Mouse (Mus musculus) embryonic facial prominence, embryonic 15.5 days (tissue): Measurements from ENCODE around the gene Phgdh. TPM values are rescaled to one million over a fixed set of nuclear protein-coding genes. Genes with fewer than 3 reads are reported as not detected.
A peak's percentile ranks its signal among the peaks of the same experiment; 100 is the strongest.

ENCODE experiments used
- ATAC-seq: fragments of 200-750 bp; cut with Nextera tagmentation; 2 replicates; pipeline ENCODE4 v1.8.0; 2017; ENCODE audit warnings: low read depth, moderate TSS enrichment; ENCODE audit not compliant: insufficient number of reproducible peaks, low FRiP score, low TSS enrichment
- H3K27ac ChIP-seq: fragments of 300-500 bp; sonication (generic); replicated peaks from 2 replicates; pipeline ENCODE4 v1.5.1; 2015; ENCODE audit warnings: mild to moderate bottlenecking, inconsistent platforms
- H3K27me3 ChIP-seq: fragments of 300-500 bp; sonication (generic); 2 replicates; pipeline ENCODE4 v1.6.1; 2015; ENCODE audit warnings: inconsistent platforms
- H3K36me3 ChIP-seq: fragments of 300-500 bp; sonication (generic); 2 replicates; pipeline ENCODE4 v1.6.1; 2015; ENCODE audit warnings: mild to moderate bottlenecking, inconsistent platforms
- H3K4me1 ChIP-seq: fragments of 300-500 bp; sonication (generic); 2 replicates; pipeline ENCODE4 v1.6.1; 2015; ENCODE audit warnings: inconsistent platforms
- H3K4me2 ChIP-seq: fragments of 300-500 bp; sonication (generic); replicated peaks from 2 replicates; pipeline ENCODE4 v1.6.1; 2015; ENCODE audit warnings: mild to moderate bottlenecking, inconsistent platforms
- H3K4me3 ChIP-seq: fragments of 300-500 bp; sonication (generic); replicated peaks from 2 replicates; pipeline ENCODE4 v1.5.1; 2015; ENCODE audit warnings: mild to moderate bottlenecking, inconsistent platforms
- H3K9ac ChIP-seq: fragments of 300-500 bp; sonication (generic); 2 replicates; pipeline ENCODE4 v1.6.1; 2015; ENCODE audit warnings: inconsistent platforms
- H3K9me3 ChIP-seq: fragments of 300-500 bp; sonication (generic); replicated peaks from 2 replicates; pipeline ENCODE4 v1.6.1; 2016; ENCODE audit warnings: inconsistent platforms
- WGBS: fragments of 180-500 bp; shearing (Covaris S2); methylation state at CpG from one replicate; pipeline ENCODE4 v1.1.7; 2015; 5-methylcytosine and 5-hydroxymethylcytosine counted together
- polyA plus RNA-seq: library from polyadenylated mRNA; unstranded; fragments of >200 nt; fragmentation: Nextera tagmentation; extraction: Ambion mirVana; gene quantifications from 2 replicates; pipeline ENCODE4 v1.2.1, GENCODE M21; 2015

The Phgdh gene
- polyA plus RNA-seq, 1 experiment from 2014 or later: 191 TPM

DNA sequence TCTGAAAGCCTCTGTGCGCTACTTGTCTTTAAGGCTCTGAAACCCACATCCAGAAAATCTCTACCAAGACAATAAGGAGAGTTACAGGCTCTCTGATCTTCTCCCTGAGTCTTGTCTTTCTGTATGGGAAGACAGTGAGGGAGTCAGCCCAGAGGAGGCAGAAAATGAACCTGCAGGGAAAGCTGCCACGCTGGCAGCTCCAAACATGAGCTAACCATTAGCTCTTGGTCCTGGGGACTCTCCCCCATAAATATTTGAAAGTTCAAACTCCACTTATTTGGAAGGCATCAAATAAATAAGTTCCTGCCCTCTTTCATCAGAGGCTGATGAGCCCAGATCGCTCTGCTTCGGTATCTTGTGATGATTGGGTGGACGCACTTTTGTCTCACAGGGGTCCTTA, 56.6 kb downstream of the Phgdh start:
- no peaks in the 10 kb centered on the region for H3K9me3 ChIP-seq
- no peak overlapping the region for H3K4me3 ChIP-seq
- ATAC-seq: no peak
- no peaks in the 10 kb centered on the region for H3K27me3 ChIP-seq
- H3K27ac ChIP-seq: no peak overlapping the region
- WGBS: 79% methylated on average over 5 of the region's 5 CpGs
- H3K4me2 ChIP-seq: no peak overlapping the region
- no peak overlapping the region for H3K9ac ChIP-seq
- peaks cover 12% of the 10 kb centered on the region for H3K4me1 ChIP-seq
- no peaks in the 10 kb centered on the region for H3K36me3 ChIP-seq

DNA sequence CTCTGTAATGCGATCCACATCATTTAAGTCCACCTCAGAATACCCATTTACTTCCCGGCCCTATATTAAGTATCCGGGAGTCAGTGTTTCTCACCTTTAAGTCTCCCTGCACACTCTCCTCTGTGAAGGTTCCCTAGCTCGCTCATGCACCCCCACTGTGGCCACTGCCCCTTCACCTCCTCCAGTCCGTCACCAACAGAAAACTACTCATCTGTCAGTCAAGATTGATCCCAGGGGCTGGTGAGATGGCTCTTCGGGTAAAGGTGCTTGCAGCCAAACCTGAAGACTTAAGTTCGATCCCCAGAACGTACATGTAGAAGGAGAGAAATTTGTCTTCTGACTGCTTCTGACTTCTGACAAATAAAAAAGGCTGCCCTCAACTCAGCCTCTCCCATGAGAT, 57.4 kb downstream of the Phgdh start:
- Histone ChIP-seq H3K4me2 (no peak overlapping the region), H3K9me3 (no peaks in the 10 kb centered on the region), H3K9ac (no peak overlapping the region), H3K27me3 (no peaks in the 10 kb centered on the region), H3K27ac (no peak overlapping the region), H3K4me3 (no peak overlapping the region), H3K4me1 (peaks cover 12% of the 10 kb centered on the region), H3K36me3 (no peaks in the 10 kb centered on the region)
- WGBS: 88% methylated on average over 8 of the region's 8 CpGs
- ATAC-seq: no peak

DNA sequence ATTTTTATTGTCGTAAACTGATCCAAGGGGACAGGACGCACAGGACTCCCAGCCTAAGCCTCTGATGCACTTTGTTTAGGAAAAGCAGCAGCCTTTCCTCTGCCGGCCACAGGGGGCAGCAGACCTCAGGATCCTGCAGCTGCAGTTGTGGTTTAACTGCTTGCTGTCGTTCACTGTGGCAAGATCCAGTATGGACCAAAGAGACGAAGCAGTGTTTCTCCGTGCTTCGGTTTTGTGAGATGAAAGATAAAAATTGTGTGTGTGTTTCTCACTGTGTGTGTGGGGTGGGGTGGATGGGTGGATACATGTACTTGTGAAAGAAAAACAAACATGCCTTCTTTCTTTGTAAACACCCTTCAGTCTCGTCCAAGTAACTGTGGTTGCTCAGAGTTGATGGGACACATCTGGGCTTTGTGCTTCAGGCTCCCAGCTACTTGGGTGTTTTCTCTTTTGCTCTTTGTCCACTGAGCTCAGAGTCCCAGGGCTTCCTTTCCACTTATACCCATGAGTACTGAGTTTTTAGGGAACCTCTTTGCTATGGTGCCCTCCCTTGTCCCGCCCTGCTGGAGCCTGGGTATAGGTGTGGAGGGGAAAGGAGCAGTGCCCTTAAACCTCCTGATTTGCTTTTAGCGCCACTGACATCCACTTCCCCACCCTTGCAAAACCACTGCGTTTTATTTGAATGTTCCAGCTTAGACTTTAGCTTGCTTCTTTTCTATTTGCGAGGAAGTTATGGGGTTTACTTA, 58.7 kb downstream of the Phgdh start:
- Histone ChIP-seq H3K36me3 (no peaks in the 10 kb centered on the region), H3K4me1 (peaks cover 12% of the 10 kb centered on the region), H3K9me3 (no peaks in the 10 kb centered on the region), H3K9ac (no peak overlapping the region), H3K4me2 (peak overlapping the region; percentile 13), H3K27me3 (no peaks in the 10 kb centered on the region), H3K4me3 (no peak overlapping the region), H3K27ac (no peak overlapping the region; the same call in 1 of the 2 replicates)
- WGBS: 31% methylated on average over 12 of the region's 12 CpGs
- no peak; the same call in 1 of the 2 replicates for ATAC-seq

DNA sequence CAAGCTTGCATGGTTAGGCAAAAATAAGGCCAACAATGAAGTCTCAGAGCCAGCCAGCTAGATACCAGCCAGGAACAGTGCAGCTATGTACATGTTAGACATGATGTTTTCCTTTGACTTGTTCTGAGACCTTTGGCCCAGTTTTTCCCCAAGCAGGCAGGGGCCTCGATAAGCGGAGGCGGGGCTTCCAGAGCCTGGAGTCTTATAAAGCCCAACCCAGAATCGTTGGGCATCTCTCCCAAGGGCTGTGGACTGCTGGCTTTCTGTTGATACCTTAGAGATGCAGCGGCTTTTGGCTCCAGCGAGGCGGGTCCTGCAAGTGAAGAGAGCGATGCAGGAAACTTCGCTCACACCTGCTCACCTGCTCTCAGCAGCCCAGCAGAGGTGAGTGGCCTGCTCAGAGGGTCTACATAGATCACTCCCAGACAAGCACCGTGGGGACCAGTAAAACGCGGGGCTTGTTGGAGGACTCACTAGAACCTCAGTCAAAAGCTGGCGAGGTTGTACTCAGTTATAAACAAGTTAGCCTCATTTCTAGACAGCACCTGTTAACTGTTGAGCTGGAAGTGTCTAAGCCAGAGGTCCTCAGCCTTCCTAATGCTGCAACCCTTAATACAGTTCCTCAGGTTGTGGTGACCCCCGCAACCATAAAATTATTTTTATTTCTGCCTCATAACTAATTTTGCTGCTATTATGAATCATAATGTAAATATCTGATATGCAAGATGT, 59.4 kb downstream of the Phgdh start, which contains the start of gene Hmgcs2:
Gene Hmgcs2 (plus strand): TSS at position 232 of the 729 bp plus-strand sequence.
- Histone ChIP-seq H3K4me2 (peak within 1 kb of the TSS; percentile 13), H3K4me3 (no peak within 1 kb of the TSS), H3K4me1 (peaks cover 12% of the 10 kb centered on the region), H3K36me3 (no peaks in the 10 kb centered on the region), H3K27me3 (no peaks in the 10 kb centered on the region), H3K27ac (no peak within 1 kb of the TSS; the same call in 1 of the 2 replicates), H3K9me3 (no peaks in the 10 kb centered on the region), H3K9ac (no peak within 1 kb of the TSS)
- 0 out of 2 replicates have a peak, but pooled peaks have one; percentile 47 for ATAC-seq
- 60% methylated on average over 14 of the region's 14 CpGs for WGBS

DNA sequence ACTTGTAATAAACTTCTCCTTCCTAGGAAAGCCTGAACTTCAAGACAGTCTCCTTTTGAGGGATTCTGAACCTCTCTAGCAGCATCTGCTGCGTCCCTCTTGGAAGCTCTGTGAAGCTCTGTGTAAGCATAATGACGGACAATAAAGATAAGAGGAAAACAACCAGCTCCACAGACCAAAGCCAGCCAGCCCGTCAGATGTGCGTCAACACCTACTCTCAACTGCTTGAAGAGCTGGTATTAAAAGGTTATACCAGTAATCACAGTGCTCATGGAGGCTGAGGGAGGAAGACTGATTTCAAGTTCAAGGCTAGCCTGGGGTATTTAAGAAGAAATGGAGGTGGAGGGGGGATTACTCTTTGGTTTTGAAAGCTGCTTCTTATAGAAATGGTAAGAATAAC, 60.1 kb downstream of the Phgdh start:
- H3K4me3 ChIP-seq: no peak overlapping the region
- H3K27ac ChIP-seq: no peak overlapping the region
- peaks cover 12% of the 10 kb centered on the region for H3K4me1 ChIP-seq
- no peaks in the 10 kb centered on the region for H3K9me3 ChIP-seq
- no peaks in the 10 kb centered on the region for H3K27me3 ChIP-seq
- no peak for ATAC-seq
- no peaks in the 10 kb centered on the region for H3K36me3 ChIP-seq
- H3K9ac ChIP-seq: no peak overlapping the region
- 74% methylated on average over 4 of the region's 4 CpGs for WGBS
- no peak overlapping the region for H3K4me2 ChIP-seq

DNA sequence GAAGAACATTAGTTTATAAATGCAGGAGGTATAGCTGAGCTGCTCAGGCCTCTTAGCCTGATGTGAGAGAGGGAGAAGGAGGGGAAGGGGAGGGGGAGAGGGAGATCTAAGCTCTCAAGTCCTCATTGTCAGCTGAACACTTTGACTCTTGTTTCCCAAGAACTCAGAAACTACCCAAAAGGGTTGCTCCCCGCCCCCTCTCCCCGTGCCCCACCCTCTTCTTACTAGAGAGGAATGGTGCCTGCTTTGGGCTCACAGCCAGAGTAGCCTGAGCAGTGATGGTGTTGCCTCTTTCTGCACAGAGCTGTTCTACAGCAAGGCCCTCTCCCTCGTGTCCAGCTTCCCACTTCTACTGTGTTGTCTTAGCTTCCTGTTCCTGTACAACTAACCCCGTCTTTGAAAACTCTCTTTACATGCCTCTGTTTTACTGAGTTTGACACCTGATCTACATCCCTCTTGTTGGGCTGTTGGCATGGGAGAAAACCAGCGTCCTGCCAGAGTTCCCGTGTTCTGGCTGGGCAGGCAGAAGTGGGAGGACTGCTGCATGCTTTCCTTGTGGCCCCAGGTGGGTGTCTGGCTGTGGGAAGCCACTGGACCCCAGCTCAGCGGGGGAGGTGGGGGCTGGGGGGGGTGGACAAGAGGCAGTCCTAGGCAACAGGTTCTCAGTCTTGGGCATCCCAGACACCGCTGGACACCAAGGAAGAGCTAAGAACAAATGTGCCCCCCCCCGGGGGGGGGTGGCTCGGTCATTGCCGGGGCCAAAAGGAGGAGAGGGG, 66.0 kb downstream of the Phgdh start:
- H3K4me2 ChIP-seq: no peak overlapping the region
- 51% methylated on average over 11 of the region's 11 CpGs for WGBS
- H3K9ac ChIP-seq: no peak overlapping the region
- 0 out of 2 replicates have a peak overlapping the region, but pooled peaks have one; percentile 34 for H3K27ac ChIP-seq
- H3K4me1 ChIP-seq: peaks cover 7% of the 10 kb centered on the region; the same call in 1 of the 2 replicates
- H3K36me3 ChIP-seq: no peaks in the 10 kb centered on the region
- H3K27me3 ChIP-seq: no peaks in the 10 kb centered on the region
- H3K4me3 ChIP-seq: no peak overlapping the region
- no peaks in the 10 kb centered on the region for H3K9me3 ChIP-seq
- ATAC-seq: peak; percentile 51; the same call in 1 of the 2 replicates

DNA sequence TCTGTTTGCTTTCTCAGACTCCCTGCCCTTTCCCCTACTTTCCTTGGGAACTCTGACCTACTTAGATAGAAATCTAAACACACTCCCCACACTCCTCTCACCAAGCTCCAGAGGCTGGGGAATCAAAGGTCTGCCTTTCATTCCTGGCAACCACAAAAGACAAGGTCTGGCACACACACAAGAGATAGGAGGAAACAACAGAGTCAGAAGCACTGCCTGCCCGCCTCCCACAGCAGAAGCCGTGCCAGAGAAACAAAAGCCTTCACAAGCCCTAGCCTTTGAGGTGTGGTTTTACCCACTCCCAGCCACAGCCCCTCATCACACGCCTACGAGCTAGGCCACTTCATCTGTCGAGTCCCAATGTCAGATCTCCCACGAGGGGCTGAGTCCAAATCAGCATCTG, 72.5 kb downstream of the Phgdh start:
- 17% methylated on average over 6 of the region's 6 CpGs for WGBS

More for the DNA sequence above, 72.5 kb downstream of the Phgdh start:
- H3K4me2 ChIP-seq: no peak overlapping the region
- no peaks in the 10 kb centered on the region for H3K9me3 ChIP-seq
- H3K4me1 ChIP-seq: peaks cover 9% of the 10 kb centered on the region
- peak overlapping the region; percentile 39; the same call in 1 of the 2 replicates for H3K27ac ChIP-seq
- H3K4me3 ChIP-seq: no peak overlapping the region
- no peaks in the 10 kb centered on the region for H3K27me3 ChIP-seq
- H3K9ac ChIP-seq: no peak overlapping the region
- peak; percentile 29; the same call in 1 of the 2 replicates for ATAC-seq
- no peaks in the 10 kb centered on the region for H3K36me3 ChIP-seq

Other genes with a start within 250 kb of the Phgdh start
- not detected in 2 replicates for gene Adam30, start 179.4 kb downstream of the Phgdh start, polyA plus RNA-seq
- not detected in 2 replicates for gene Reg4, start 117.8 kb downstream of the Phgdh start, polyA plus RNA-seq
- gene Hmgcs2, start 59.6 kb downstream of the Phgdh start, polyA plus RNA-seq: 4.9 and 6.4 TPM in 2 replicates
- gene Zfp697, start 42.5 kb upstream of the Phgdh start, polyA plus RNA-seq: 5.6 and 6.0 TPM in 2 replicates
- not detected in 2 replicates for gene Gm4450, start 117.1 kb upstream of the Phgdh start, polyA plus RNA-seq
- gene Hsd3b4, start 170.5 kb upstream of the Phgdh start, polyA plus RNA-seq: not detected in 2 replicates
- not detected in 2 replicates for gene Gm10681, start 248.8 kb upstream of the Phgdh start, polyA plus RNA-seq